Mouse (Mus musculus): ENCODE data around the gene Stx5a. TPM values are rescaled to one million over a fixed set of nuclear protein-coding genes. Genes with fewer than 3 reads are reported as not detected.
A peak's percentile ranks its signal among the peaks of the same experiment; 100 is the strongest.

The Stx5a gene
- total and polyA plus RNA-seq, 2 experiments: 43.5 to 62.1 TPM

GRCm38 (mm10) chr19:8770567-8771270, 29.5 kb downstream of the Stx5a start, which contains the start of gene Tmem223:
TSS of gene Tmem223 (plus strand) at chr19:8770996.
- peaks cover 36% of the 10 kb centered on the region for H3K36me3 ChIP-seq (ENCODE audit: control insufficient read depth, insufficient read depth, low read length)
- H3K4me1 ChIP-seq (ENCODE audit: control insufficient read depth, insufficient read depth, low read length): peaks cover 20% of the 10 kb centered on the region
- peak within 1 kb of the TSS; percentile 91 for H3K4me3 ChIP-seq (ENCODE audit: insufficient read depth, low read depth, low read length)
- WGBS: 16% methylated on average over 29 of the region's 29 CpGs
- peak within 1 kb of the TSS; percentile 87 for H3K9ac ChIP-seq (ENCODE audit: low read depth, low read length)
- peak within 1 kb of the TSS; percentile 69 for H3K27ac ChIP-seq (replicated peaks; ENCODE audit: insufficient read depth, low read depth, low read length)
- H3K79me2 ChIP-seq (ENCODE audit: control insufficient read depth, insufficient read depth, low read length): peaks cover 16% of the 10 kb centered on the region; the same call in 1 of the 2 replicates
- TF ChIP-seq CTCF (IDR thresholded peaks at IDR 0.05; ENCODE audit: low read depth, low read length) (no peak), POLR2A (IDR thresholded peaks at IDR 0.05; ENCODE audit: extremely low read depth, insufficient read depth, low read length) (peak; percentile 75)
- DNase-seq (ENCODE audit: extremely low read depth, low read depth, low spot score): peak; percentile 67
- no peaks in the 10 kb centered on the region for H3K27me3 ChIP-seq (ENCODE audit: control insufficient read depth, insufficient read depth, low read length)

GRCm38 (mm10) chr19:8772996-8773395, 31.8 kb downstream of the Stx5a start:
- TF ChIP-seq CTCF (IDR thresholded peaks at IDR 0.05; ENCODE audit: low read depth, low read length) (no peak), POLR2A (IDR thresholded peaks at IDR 0.05; ENCODE audit: extremely low read depth, insufficient read depth, low read length) (no peak)
- whole genome bisulfite sequencing: 74% methylated on average over 5 of the region's 5 CpGs
- H3K4me1 ChIP-seq (ENCODE audit: control insufficient read depth, insufficient read depth, low read length): peaks cover 20% of the 10 kb centered on the region
- no peaks in the 10 kb centered on the region for H3K27me3 ChIP-seq (ENCODE audit: control insufficient read depth, insufficient read depth, low read length)
- H3K79me2 ChIP-seq (ENCODE audit: control insufficient read depth, insufficient read depth, low read length): peaks cover 16% of the 10 kb centered on the region; the same call in 1 of the 2 replicates
- peaks cover 15% of the 10 kb centered on the region for H3K36me3 ChIP-seq (ENCODE audit: control insufficient read depth, insufficient read depth, low read length)
- no peak overlapping the region for H3K9ac ChIP-seq (ENCODE audit: low read depth, low read length)
- H3K4me3 ChIP-seq (ENCODE audit: insufficient read depth, low read depth, low read length): no peak overlapping the region
- DNase-seq (ENCODE audit: extremely low read depth, low read depth, low spot score): no peak
- no peak overlapping the region for H3K27ac ChIP-seq (replicated peaks; ENCODE audit: insufficient read depth, low read depth, low read length)

GRCm38 (mm10) chr19:8773409-8773808, 32.2 kb downstream of the Stx5a start:
- TF ChIP-seq POLR2A (IDR thresholded peaks at IDR 0.05; ENCODE audit: extremely low read depth, insufficient read depth, low read length) (no peak), CTCF (IDR thresholded peaks at IDR 0.05; ENCODE audit: low read depth, low read length) (no peak)
- Histone ChIP-seq H3K9ac (ENCODE audit: low read depth, low read length) (peak overlapping the region; percentile 59), H3K36me3 (ENCODE audit: control insufficient read depth, insufficient read depth, low read length) (peaks cover 11% of the 10 kb centered on the region), H3K4me1 (ENCODE audit: control insufficient read depth, insufficient read depth, low read length) (peaks cover 20% of the 10 kb centered on the region), H3K27me3 (ENCODE audit: control insufficient read depth, insufficient read depth, low read length) (no peaks in the 10 kb centered on the region), H3K79me2 (ENCODE audit: control insufficient read depth, insufficient read depth, low read length) (peaks cover 16% of the 10 kb centered on the region; the same call in 1 of the 2 replicates), H3K27ac (replicated peaks; ENCODE audit: insufficient read depth, low read depth, low read length) (no peak overlapping the region), H3K4me3 (ENCODE audit: insufficient read depth, low read depth, low read length) (peak overlapping the region; percentile 98; the same call in 1 of the 2 replicates)
- no peak for DNase-seq (ENCODE audit: extremely low read depth, low read depth, low spot score)
- WGBS: 44% methylated on average over 6 of the region's 6 CpGs

- TF ChIP-seq CTCF (IDR thresholded peaks at IDR 0.05; ENCODE audit: low read depth, low read length) (no peak), POLR2A (IDR thresholded peaks at IDR 0.05; ENCODE audit: extremely low read depth, insufficient read depth, low read length) (peak; percentile 95)
- H3K4me1 ChIP-seq (ENCODE audit: control insufficient read depth, insufficient read depth, low read length): peaks cover 20% of the 10 kb centered on the region
- H3K4me3 ChIP-seq (ENCODE audit: insufficient read depth, low read depth, low read length): peak within 1 kb of the TSS; percentile 98
- DNase-seq (ENCODE audit: extremely low read depth, low read depth, low spot score): peak; percentile 81
- peak within 1 kb of the TSS; percentile 91 for H3K27ac ChIP-seq (replicated peaks; ENCODE audit: insufficient read depth, low read depth, low read length)
- peaks cover 16% of the 10 kb centered on the region; the same call in 1 of the 2 replicates for H3K79me2 ChIP-seq (ENCODE audit: control insufficient read depth, insufficient read depth, low read length)
- H3K36me3 ChIP-seq (ENCODE audit: control insufficient read depth, insufficient read depth, low read length): peaks cover 6% of the 10 kb centered on the region; the same call in 1 of the 2 replicates
- under 1% methylated on average over 68 of the region's 68 CpGs for WGBS
- H3K27me3 ChIP-seq (ENCODE audit: control insufficient read depth, insufficient read depth, low read length): no peaks in the 10 kb centered on the region
- peak within 1 kb of the TSS; percentile 99 for H3K9ac ChIP-seq (ENCODE audit: low read depth, low read length)
Measured at GRCm38 (mm10) chr19:8774086-8774835, 33.0 kb downstream of the Stx5a start, which contains the start of gene Tmem179b. TSS of gene Tmem179b (minus strand) at chr19:8774467.

GRCm38 (mm10) chr19:8774951-8775421, 33.8 kb downstream of the Stx5a start:
- WGBS: 2% methylated on average over 20 of the region's 20 CpGs
- Histone ChIP-seq H3K36me3 (ENCODE audit: control insufficient read depth, insufficient read depth, low read length) (peaks cover 4% of the 10 kb centered on the region; the same call in 1 of the 2 replicates), H3K27me3 (ENCODE audit: control insufficient read depth, insufficient read depth, low read length) (no peaks in the 10 kb centered on the region), H3K4me3 (ENCODE audit: insufficient read depth, low read depth, low read length) (peak overlapping the region; percentile 98), H3K4me1 (ENCODE audit: control insufficient read depth, insufficient read depth, low read length) (peaks cover 20% of the 10 kb centered on the region), H3K79me2 (ENCODE audit: control insufficient read depth, insufficient read depth, low read length) (peaks cover 16% of the 10 kb centered on the region; the same call in 1 of the 2 replicates), H3K27ac (replicated peaks; ENCODE audit: insufficient read depth, low read depth, low read length) (peak overlapping the region; percentile 91), H3K9ac (ENCODE audit: low read depth, low read length) (peak overlapping the region; percentile 95)
- no peak for TF ChIP-seq POLR2A (IDR thresholded peaks at IDR 0.05; ENCODE audit: extremely low read depth, insufficient read depth, low read length)
- no peak for TF ChIP-seq CTCF (IDR thresholded peaks at IDR 0.05; ENCODE audit: low read depth, low read length)
- no peak for DNase-seq (ENCODE audit: extremely low read depth, low read depth, low spot score)
